Mouse (Mus musculus): Measurements from ENCODE around the gene Phf1. TPM values are rescaled to one million over a fixed set of nuclear protein-coding genes. Genes with fewer than 3 reads are reported as not detected.
"Not testable (repeated sequence)": the region's sequence is repeated elsewhere in the genome, so short reads cannot be mapped to it uniquely, and the experiment has no call there.

Phf1 gene
- polyA plus RNA-seq, 1 experiment from 2014 or later = 6.0 TPM

GRCm38 (mm10) chr17:26922368-26922767 lies 10.5 kb upstream of the Phf1 start:
- H3K27me3 ChIP-seq (ENCODE audit: control insufficient read depth, insufficient read depth, low read length); ATAC-seq (ENCODE audit: low FRiP score, low TSS enrichment); H3K9me3 ChIP-seq (ENCODE audit: control insufficient read depth, low read length); H3K9ac ChIP-seq (ENCODE audit: low read depth, low read length); H3K27ac ChIP-seq (ENCODE audit: low read depth, low read length); H3K4me1 ChIP-seq (ENCODE audit: control insufficient read depth, insufficient read depth, low read length); H3K4me2 ChIP-seq (replicated peaks; ENCODE audit: low read depth, low read length); H3K4me3 ChIP-seq (ENCODE audit: low read length): not testable (repeated sequence)
- H3K36me3 ChIP-seq (ENCODE audit: control insufficient read depth, insufficient read depth, low read length) = peaks cover 26% of the 10 kb centered on the region
- WGBS = 90% methylated on average over 5 of the region's 6 CpGs

- not testable (repeated sequence) for H3K4me3 ChIP-seq (ENCODE audit: low read length); H3K27ac ChIP-seq (ENCODE audit: low read depth, low read length); H3K4me1 ChIP-seq (ENCODE audit: control insufficient read depth, insufficient read depth, low read length); H3K9ac ChIP-seq (ENCODE audit: low read depth, low read length); H3K4me2 ChIP-seq (replicated peaks; ENCODE audit: low read depth, low read length); H3K9me3 ChIP-seq (ENCODE audit: control insufficient read depth, low read length); H3K27me3 ChIP-seq (ENCODE audit: control insufficient read depth, insufficient read depth, low read length); ATAC-seq (ENCODE audit: low FRiP score, low TSS enrichment)
- peaks cover 42% of the 10 kb centered on the region for H3K36me3 ChIP-seq (ENCODE audit: control insufficient read depth, insufficient read depth, low read length)
- WGBS = 95% methylated on average over 9 of the region's 9 CpGs
Measured at GRCm38 (mm10) chr17:26925414-26925813, 7.4 kb upstream of the Phf1 start.

- ATAC-seq (ENCODE audit: low FRiP score, low TSS enrichment) = peak; percentile 13; the same call in 1 of the 2 replicates
- Histone ChIP-seq H3K36me3 (ENCODE audit: control insufficient read depth, insufficient read depth, low read length) (peaks cover 52% of the 10 kb centered on the region), H3K4me1 (ENCODE audit: control insufficient read depth, insufficient read depth, low read length) (peaks cover 11% of the 10 kb centered on the region)
- H3K27ac ChIP-seq (ENCODE audit: low read depth, low read length); H3K27me3 ChIP-seq (ENCODE audit: control insufficient read depth, insufficient read depth, low read length); H3K9ac ChIP-seq (ENCODE audit: low read depth, low read length); H3K4me3 ChIP-seq (ENCODE audit: low read length); H3K9me3 ChIP-seq (ENCODE audit: control insufficient read depth, low read length); H3K4me2 ChIP-seq (replicated peaks; ENCODE audit: low read depth, low read length): not testable (repeated sequence)
- WGBS = 65% methylated on average over 7 of the region's 7 CpGs
Measured at GRCm38 (mm10) chr17:26931795-26932194, 1.1 kb upstream of the Phf1 start.

GRCm38 (mm10) chr17:26933419-26933818 lies 567 bp downstream of the Phf1 start:
- Histone ChIP-seq H3K9me3 (ENCODE audit: control insufficient read depth, low read length) (no peaks in the 10 kb centered on the region), H3K27me3 (ENCODE audit: control insufficient read depth, insufficient read depth, low read length) (no peaks in the 10 kb centered on the region), H3K36me3 (ENCODE audit: control insufficient read depth, insufficient read depth, low read length) (peaks cover 50% of the 10 kb centered on the region), H3K9ac (ENCODE audit: low read depth, low read length) (peak overlapping the region; percentile 71), H3K4me1 (ENCODE audit: control insufficient read depth, insufficient read depth, low read length) (peaks cover 19% of the 10 kb centered on the region), H3K4me2 (replicated peaks; ENCODE audit: low read depth, low read length) (peak overlapping the region; percentile 94), H3K4me3 (ENCODE audit: low read length) (peak overlapping the region; percentile 70), H3K27ac (ENCODE audit: low read depth, low read length) (peak overlapping the region; percentile 86)
- ATAC-seq (ENCODE audit: low FRiP score, low TSS enrichment) = peak; percentile 21
- WGBS = 5% methylated on average over 13 of the region's 13 CpGs

- Histone ChIP-seq H3K27ac (ENCODE audit: low read depth, low read length) (no peak overlapping the region; the same call in 1 of the 2 replicates), H3K4me2 (replicated peaks; ENCODE audit: low read depth, low read length) (peak overlapping the region; percentile 94), H3K9ac (ENCODE audit: low read depth, low read length) (peak overlapping the region; percentile 71; the same call in 1 of the 2 replicates), H3K27me3 (ENCODE audit: control insufficient read depth, insufficient read depth, low read length) (no peaks in the 10 kb centered on the region), H3K36me3 (ENCODE audit: control insufficient read depth, insufficient read depth, low read length) (peaks cover 46% of the 10 kb centered on the region), H3K9me3 (ENCODE audit: control insufficient read depth, low read length) (no peaks in the 10 kb centered on the region), H3K4me3 (ENCODE audit: low read length) (peak overlapping the region; percentile 70), H3K4me1 (ENCODE audit: control insufficient read depth, insufficient read depth, low read length) (peaks cover 20% of the 10 kb centered on the region)
- 80% methylated on average over 16 of the region's 16 CpGs for WGBS
- no peak for ATAC-seq (ENCODE audit: low FRiP score, low TSS enrichment)
Measured at GRCm38 (mm10) chr17:26933885-26934827, 1.3 kb downstream of the Phf1 start.

GRCm38 (mm10) chr17:26935027-26935426 lies 2.2 kb downstream of the Phf1 start:
- Histone ChIP-seq H3K9ac (ENCODE audit: low read depth, low read length) (no peak overlapping the region), H3K4me2 (replicated peaks; ENCODE audit: low read depth, low read length) (no peak overlapping the region), H3K27ac (ENCODE audit: low read depth, low read length) (no peak overlapping the region), H3K36me3 (ENCODE audit: control insufficient read depth, insufficient read depth, low read length) (peaks cover 42% of the 10 kb centered on the region), H3K4me3 (ENCODE audit: low read length) (no peak overlapping the region), H3K27me3 (ENCODE audit: control insufficient read depth, insufficient read depth, low read length) (no peaks in the 10 kb centered on the region), H3K4me1 (ENCODE audit: control insufficient read depth, insufficient read depth, low read length) (peaks cover 21% of the 10 kb centered on the region), H3K9me3 (ENCODE audit: control insufficient read depth, low read length) (no peaks in the 10 kb centered on the region)
- ATAC-seq (ENCODE audit: low FRiP score, low TSS enrichment) = no peak
- 88% methylated on average over 9 of the region's 9 CpGs for WGBS

- 84% methylated on average over 12 of the region's 12 CpGs for WGBS
- Histone ChIP-seq H3K36me3 (ENCODE audit: control insufficient read depth, insufficient read depth, low read length) (peaks cover 31% of the 10 kb centered on the region), H3K4me3 (ENCODE audit: low read length) (no peak overlapping the region), H3K27me3 (ENCODE audit: control insufficient read depth, insufficient read depth, low read length) (no peaks in the 10 kb centered on the region), H3K4me2 (replicated peaks; ENCODE audit: low read depth, low read length) (no peak overlapping the region), H3K4me1 (ENCODE audit: control insufficient read depth, insufficient read depth, low read length) (peaks cover 31% of the 10 kb centered on the region), H3K9me3 (ENCODE audit: control insufficient read depth, low read length) (no peaks in the 10 kb centered on the region), H3K9ac (ENCODE audit: low read depth, low read length) (no peak overlapping the region), H3K27ac (ENCODE audit: low read depth, low read length) (no peak overlapping the region)
- no peak for ATAC-seq (ENCODE audit: low FRiP score, low TSS enrichment)
Measured at GRCm38 (mm10) chr17:26936453-26936852, 3.6 kb downstream of the Phf1 start.

- Histone ChIP-seq H3K27ac (ENCODE audit: low read depth, low read length) (no peak overlapping the region), H3K4me2 (replicated peaks; ENCODE audit: low read depth, low read length) (no peak overlapping the region), H3K36me3 (ENCODE audit: control insufficient read depth, insufficient read depth, low read length) (peaks cover 30% of the 10 kb centered on the region), H3K4me1 (ENCODE audit: control insufficient read depth, insufficient read depth, low read length) (peaks cover 31% of the 10 kb centered on the region), H3K9me3 (ENCODE audit: control insufficient read depth, low read length) (no peaks in the 10 kb centered on the region), H3K4me3 (ENCODE audit: low read length) (no peak overlapping the region), H3K27me3 (ENCODE audit: control insufficient read depth, insufficient read depth, low read length) (no peaks in the 10 kb centered on the region), H3K9ac (ENCODE audit: low read depth, low read length) (no peak overlapping the region)
- WGBS = 86% methylated on average over 15 of the region's 15 CpGs
- no peak for ATAC-seq (ENCODE audit: low FRiP score, low TSS enrichment)
Measured at GRCm38 (mm10) chr17:26936921-26937695, 4.3 kb downstream of the Phf1 start.
